Mouse (Mus musculus) heart, postnatal 25 days (tissue): ENCODE measurements around the gene Mymx. TPM values are rescaled to one million over a fixed set of nuclear protein-coding genes. Genes with fewer than 3 reads are reported as not detected.

Experiments used
- DNase-seq: peaks from one replicate; pipeline ENCODE4 v3.0.0; 2022; ENCODE audit warnings: low spot score
- intact Hi-C: fragments of 180-260 bp; cut with DNase I; formaldehyde crosslinking; loops from one replicate; pipeline ENCODE4 v1.15.1; 2025
- total RNA-seq, 2 experiments: library from RNA; stranded (reverse); gene quantifications; 2 replicates each; pipeline ENCODE4 v1.2.3; 2021

The Mymx gene
- total RNA-seq, 2 experiments from 2014 or later: not detected

DNA sequence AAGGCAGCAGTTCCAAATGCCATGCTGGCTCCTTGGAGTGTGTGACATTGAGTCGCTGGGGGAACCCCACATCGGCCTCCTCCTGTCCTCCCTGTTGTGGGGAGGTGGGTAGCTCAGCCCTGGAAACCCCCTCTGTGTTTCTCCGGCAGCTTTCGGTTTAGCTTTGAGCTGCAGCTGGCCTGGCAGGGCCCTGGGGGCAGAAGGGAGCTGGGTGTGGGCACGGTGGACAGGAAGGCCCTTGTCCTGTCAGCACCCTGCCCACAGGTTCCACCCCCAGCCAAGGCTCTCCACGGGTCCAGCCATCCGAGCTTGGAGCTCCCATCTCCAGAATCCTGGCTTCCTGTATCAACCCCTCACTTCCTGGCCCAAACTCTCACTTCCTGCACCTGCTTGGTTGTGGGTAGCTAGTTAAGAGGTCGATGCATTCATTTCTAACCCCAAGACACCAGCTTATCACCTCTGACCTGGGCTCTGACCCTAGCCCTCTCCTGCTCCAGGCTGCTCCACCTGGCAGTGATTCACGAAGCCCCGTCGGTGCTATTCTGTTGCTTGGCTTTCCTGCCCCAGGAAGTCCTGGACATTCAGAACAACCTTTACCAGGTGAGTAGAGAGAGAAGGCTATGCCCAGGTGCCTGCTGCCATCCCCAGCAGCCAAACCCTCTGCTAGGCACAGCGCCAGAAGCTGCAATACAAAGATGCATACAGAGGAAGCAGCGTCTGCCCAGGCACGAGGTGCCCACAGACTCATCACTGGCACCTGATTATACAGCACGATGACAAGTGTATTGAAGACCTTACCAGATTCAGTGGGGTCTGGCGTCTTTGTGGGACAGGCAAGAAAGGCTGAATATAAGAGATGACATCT is 43.7 kb downstream of the Mymx start:
- no peak for DNase-seq

DNA sequence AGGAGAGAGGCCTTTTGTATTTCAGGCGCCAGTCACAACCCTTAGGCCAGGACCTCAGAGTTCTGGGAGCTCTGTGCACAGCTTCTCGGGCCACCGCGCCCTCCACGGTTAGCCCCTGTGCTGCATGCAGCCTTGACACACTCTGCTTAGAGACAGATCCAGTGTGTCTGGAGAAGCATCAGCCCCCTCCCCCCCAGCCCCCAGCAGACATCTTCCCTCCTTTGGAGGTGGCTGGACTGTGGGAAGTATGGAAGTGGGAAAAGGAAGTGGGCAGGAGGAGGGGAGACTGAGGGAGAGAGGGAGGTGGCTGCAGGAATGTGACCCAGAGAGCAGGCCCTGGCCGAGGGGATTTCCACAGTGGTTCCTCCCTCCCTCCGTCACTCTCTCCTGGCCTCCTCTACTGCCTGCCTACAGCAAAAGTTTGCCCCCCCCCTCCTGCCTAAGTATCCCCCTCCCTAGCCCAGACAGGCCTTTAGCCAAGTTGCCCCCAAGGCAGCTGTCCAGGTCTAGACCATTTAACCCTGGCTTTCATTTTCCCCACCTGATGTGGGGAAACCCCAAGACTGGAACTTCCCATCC is 44.6 kb downstream of the Mymx start:
- DNase-seq: no peak
- intact Hi-C loops: no loop called here

More for the DNA sequence above, 43.7 kb downstream of the Mymx start:
- intact Hi-C loops: no loop called here

DNA sequence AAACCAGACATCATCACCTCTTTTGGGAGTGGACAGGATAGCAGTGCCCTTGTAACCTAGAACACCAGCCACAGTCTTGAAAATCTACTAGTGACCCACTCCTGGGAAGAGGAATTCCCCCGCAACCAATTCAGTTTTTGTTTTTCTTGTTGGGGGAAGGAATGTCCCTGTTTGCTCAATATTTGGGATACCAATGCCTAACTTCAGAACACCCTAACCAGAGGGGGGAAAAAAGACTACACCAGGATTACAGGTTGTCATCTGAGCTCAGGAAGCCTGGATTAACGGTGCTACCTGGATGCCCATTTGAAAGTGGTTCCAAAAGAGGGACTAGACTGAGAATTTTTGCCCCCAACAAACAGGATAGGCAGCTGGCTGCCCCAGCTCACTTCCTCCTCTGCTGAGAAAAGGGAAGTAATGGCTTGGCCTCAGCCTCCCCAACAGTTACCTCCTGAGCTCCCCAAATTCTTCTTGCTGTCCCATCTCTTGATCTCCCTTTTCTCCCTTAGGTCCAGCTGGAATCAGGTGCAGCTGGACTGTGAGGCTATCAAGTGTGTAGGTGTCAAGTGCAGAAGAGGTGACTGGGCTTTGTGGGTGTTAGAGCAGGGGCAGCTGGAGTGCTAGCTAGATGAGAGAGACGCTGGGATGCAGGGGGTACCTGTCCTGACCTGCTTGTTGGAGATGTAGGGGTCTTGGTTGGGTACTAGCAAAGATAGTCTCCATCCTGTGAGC is 45.2 kb downstream of the Mymx start:
- intact Hi-C loops: no loop called here
- DNase-seq: no peak

DNA sequence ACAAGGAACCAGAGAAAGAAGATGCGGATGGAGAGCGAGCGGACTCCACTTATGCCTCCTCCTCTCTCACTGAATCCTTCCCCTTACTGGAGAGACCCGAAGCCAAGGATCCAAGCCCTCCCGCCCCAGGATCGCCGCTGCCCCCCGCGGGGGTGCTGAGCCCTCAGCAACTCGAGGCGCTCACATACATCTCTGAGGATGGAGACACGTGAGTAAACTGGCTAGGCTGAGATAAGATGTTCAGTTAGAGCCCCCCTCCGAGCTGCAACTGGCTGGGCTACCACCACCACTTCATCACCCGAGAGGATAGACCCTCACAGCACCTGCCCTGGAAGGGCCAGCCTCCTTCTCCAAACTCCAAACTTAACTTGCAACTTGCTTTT is 45.8 kb downstream of the Mymx start:
- intact Hi-C loops: no loop called here
- DNase-seq: no peak

DNA sequence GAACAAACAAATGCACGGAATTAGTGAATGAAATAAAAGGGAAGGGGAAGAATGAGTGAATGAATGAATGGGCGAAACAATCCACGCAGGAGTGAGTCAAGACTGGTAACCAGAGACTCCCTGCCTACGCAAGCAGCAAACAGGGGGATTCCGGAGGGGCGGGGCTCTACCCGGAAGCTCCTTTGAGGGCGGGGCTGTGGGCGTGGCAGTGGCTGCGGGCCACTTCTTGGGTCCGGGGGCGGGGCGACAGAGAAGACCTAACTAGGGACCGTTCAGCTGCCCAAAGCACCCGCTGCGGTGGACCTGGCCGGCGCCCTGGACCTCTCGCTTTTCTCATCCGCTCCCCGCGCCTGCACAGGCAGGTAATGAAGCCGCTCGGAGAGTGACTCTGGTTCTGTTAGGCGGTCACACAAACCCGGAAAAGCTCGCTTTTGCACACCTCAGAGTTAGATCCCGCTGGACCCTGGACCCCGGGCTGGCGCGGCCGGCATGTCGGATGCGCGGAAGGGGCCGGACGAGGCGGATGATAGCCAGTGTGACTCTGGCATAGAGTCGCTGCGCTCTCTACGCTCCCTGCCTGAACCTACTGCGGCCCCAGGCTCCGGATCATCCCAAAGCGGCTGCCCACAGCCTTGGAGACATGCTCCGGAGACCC is 46.3 kb downstream of the Mymx start, which contains the start of gene Nfkbie:
Gene Nfkbie (plus strand): TSS at position 252 of the 655 bp plus-strand sequence.
- intact Hi-C loops: no loop called here

DNA sequence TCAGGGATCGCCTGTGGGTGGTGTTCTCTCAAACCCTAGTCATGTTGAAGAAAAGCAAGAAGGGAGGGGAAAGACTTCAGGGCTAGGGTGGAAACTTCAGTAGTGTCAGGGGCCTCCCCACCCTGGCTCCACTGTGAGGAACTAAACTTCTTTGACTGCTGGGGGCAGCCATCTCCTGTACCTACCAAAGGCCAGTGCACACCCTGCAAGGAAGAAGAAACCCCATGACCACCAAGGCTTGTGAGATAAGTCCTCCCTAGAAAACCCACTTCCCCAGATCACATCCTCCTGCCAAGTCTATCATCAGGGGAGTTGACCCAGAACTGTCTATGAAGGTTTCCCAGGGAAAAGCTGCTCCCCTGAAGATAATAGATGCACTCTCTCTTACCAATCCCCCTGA is 47.5 kb downstream of the Mymx start:
- intact Hi-C loops: no loop called here
- no peak for DNase-seq

More for the DNA sequence above, 46.3 kb downstream of the Mymx start, which contains the start of gene Nfkbie:
- peak; percentile 86 for DNase-seq

DNA sequence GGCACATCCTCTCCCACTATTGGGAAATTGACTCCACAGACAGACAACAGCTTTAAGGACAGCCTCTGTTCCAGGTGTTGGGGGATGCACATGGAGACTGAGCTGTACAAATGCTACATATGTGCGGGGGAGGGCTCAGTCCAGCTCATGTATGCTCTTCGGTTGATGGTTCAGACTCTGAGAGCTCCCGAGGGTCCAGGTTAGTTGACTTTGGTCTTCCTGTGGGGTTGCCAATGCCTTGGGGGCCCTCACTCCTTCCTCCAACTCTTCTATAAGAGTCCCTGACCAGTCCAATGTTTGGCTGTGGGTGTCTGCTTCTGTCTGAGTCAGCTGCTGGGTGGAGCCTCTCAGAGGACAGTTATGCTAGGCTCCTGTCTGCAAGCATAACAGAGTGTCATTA is 48.8 kb downstream of the Mymx start:
- intact Hi-C loops: no loop called here
- no peak for DNase-seq

DNA sequence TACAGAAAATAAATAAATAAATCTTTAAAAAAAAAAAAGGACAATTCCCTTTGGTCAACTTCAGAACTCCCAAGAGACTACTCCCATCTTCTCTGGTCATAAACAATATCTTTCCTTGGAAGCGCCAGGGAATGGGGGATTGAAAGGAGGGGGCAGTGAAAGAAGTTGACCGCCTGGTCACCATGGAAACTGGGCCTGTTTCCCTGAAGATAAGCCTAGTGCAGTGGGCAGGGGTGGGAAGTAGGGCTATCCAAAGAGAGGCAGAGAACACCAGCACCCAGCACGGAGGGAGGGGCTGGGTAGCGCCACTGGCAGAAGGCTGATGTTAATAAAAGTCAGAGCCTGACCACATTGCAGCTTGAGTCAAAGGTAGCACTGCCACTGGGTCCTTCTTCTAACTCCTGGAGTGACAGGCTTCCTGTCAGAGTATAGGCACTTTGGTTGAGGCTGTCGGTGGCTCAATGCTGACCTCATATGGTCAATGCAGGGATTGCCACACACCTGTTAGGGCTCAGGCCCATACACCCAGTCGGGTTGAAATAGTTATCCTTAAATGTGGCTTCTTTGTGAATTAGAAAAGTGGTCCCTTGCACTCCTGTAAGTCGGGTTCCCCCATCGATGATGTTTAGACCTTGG is 50.0 kb downstream of the Mymx start:
- DNase-seq: no peak
- intact Hi-C loops: loop anchor here (1.0 kb wide), 2 partner anchors 36 to 74 kb away; no protein-coding TSS in a partner anchor

DNA sequence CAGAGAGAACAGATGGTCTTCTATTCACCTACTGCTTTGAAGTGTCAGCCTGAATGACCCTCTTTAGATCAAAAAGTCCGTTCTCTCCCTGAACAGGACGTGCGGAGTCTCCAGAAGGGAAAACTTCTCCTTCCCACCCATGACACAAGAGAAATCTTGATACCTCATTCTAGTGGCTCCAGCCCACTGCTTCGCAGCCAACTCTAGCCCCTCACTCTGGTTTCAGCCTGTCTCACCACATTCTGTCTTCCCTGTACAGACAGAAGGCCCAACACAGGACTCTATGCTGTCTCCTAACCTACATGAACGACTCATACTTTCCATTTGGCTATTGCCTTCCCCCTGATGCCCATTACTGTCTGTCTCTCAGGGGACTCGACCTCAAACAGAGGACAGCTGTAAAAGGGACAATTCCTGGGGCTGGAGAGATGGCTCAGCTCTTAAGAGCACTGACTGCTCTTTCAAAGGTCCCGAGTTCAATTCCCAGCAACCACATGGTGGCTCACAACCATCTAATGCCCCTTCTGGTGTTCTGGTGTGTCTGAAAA is 50.6 kb downstream of the Mymx start:
- intact Hi-C loops: no loop called here
- DNase-seq: no peak

Other genes with a start within 250 kb of the Mymx start
- gene Cdc5l, start 168.4 kb downstream of the Mymx start, total RNA-seq: 10 to 100 TPM; 36.7 to 42.8 TPM
- under 1 TPM; 0.45 to 0.49 TPM for gene Spats1, start 126.7 kb downstream of the Mymx start, total RNA-seq
- gene Aars2, start 95.3 kb downstream of the Mymx start, total RNA-seq: 10 to 100 TPM; 20.1 to 20.2 TPM
- gene Tcte1, start 78.7 kb downstream of the Mymx start, total RNA-seq: not detected
- under 1 TPM in 1 of 2 experiments, not detected in 1; 0.05 TPM for gene Tmem151b, start 52.4 kb downstream of the Mymx start, total RNA-seq
- 1 to 10 TPM; 1.3 to 1.4 TPM for gene Nfkbie, start 46.4 kb downstream of the Mymx start, total RNA-seq
- 10 to 100 TPM; 23.7 to 24.3 TPM for gene Slc35b2, start 38.2 kb downstream of the Mymx start, total RNA-seq
- gene Hsp90ab1, start 28.8 kb downstream of the Mymx start, total RNA-seq: 1,000 to 10,000 TPM; 1,042 to 1,257 TPM
- gene Slc29a1, start 2.5 kb downstream of the Mymx start, total RNA-seq: 10 to 100 TPM; 77.9 to 78.4 TPM
- not detected for gene Capn11, start 57.2 kb upstream of the Mymx start, total RNA-seq
- 100 to 1,000 TPM; 132 to 139 TPM for gene Mrpl14, start 84.2 kb upstream of the Mymx start, total RNA-seq
- gene Tmem63b, start 84.8 kb upstream of the Mymx start, total RNA-seq: 10 to 100 TPM; 83.5 to 86.1 TPM
- under 1 TPM; 0.55 to 0.75 TPM for gene 1600014C23Rik, start 131.7 kb upstream of the Mymx start, total RNA-seq